Mouse (Mus musculus) heart, adult 8-10 months (tissue): ENCODE data around the gene Six5. TPM values are rescaled to one million over a fixed set of nuclear protein-coding genes. Genes with fewer than 3 reads are reported as not detected.
A peak's percentile ranks its signal among the peaks of the same experiment; 100 is the strongest.

Experiments
- DNase-seq: peaks from one replicate; pipeline ENCODE4 v3.0.0; 2022; ENCODE audit warnings: low spot score
- total RNA-seq, 4 experiments: library from RNA; stranded (reverse); gene quantifications; 2 replicates each; pipeline ENCODE4 v1.2.4; 2022

Gene Six5
- total RNA-seq, 4 experiments from 2014 or later, result 5.8 to 9.9 (median 7.8) TPM

DNA sequence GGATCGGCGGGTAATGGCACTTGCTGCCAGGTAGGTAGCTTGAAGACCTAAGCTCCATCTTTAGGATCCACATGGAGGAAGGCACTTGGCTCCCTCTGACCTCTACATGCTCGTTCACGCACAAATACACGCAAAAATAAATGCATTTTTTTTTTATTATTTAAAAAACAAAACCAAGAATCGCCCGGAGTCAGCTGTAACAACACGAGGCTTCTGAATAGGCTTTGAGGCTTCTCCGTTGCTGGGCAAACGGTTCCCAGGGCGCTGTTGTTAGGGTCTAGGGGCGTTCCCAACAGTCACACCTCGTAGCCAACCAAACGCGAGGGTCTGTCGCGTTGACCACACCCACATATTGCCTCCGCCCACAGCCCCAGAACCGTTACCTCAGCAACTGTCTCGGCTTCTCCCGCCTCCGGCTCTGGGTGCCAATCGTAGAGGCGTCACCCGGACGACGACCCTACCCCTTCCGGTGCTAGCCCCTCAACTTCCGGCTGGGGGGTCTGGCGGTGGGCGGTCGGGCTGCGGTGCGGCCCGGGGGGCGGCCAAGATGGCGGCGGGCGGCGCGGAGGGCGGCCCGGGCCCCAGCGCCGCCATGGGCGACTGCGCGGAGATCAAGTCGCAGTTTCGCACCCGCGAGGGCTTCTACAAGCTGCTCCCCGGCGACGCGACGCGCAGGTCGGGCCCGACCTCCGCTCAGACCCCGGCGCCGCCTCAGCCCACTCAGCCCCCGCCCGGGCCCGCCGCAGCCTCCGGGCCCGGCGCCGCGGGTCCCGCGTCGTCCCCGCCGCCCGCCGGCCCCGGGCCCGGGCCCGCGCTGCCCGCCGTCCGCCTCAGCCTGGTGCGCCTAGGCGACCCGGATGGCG is 18.4 kb upstream of the Six5 start, which contains the start of gene Dmwd:
Gene Dmwd, plus strand, starts transcription at position 505 of the 863 bp plus-strand sequence.
- peak; percentile 94 for DNase-seq

- DNase-seq, result no peak
Observed at GRCm38 (mm10) chr7:19076586-19076991, 17.8 kb upstream of the Six5 start.

DNA sequence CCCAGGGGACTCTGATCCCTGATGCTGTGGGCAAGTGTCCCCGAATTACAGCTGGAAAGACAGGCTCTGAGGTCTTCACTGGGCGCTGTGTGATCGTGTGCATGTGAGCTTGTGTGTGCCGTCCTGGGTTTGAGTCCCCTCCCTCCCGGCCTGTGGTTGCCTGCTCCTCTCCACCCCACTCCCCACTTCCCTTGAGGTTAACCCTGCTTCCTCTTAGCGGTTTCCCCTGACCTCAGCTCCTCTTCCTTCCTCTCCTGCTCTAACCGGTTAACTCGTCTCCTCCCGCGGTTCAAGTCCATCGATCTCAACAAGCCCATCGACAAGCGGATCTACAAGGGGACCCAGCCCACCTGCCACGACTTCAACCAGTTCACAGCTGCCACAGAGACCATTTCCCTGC is 16.6 kb upstream of the Six5 start:
- peak; percentile 54 for DNase-seq

DNA sequence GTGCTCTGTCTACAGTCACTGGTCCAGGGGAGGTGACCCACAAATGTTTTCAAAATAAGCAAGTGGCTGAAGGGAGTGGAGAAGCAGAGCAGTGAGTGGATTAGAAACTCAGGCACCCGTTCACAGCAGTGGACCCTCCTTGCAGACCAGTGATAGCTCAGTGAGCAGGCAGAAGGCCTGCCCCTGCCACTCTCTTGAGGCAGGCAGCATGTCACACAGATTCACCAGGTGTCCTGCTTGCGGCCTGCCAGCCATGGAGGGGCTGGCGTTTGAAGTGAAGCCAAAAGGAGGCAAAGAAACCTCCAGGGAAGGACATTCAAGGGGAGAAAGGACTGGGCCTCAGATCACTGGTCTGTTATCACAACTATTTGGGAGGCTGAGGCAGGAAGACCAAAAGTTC is 15.7 kb upstream of the Six5 start:
- no peak for DNase-seq

DNA sequence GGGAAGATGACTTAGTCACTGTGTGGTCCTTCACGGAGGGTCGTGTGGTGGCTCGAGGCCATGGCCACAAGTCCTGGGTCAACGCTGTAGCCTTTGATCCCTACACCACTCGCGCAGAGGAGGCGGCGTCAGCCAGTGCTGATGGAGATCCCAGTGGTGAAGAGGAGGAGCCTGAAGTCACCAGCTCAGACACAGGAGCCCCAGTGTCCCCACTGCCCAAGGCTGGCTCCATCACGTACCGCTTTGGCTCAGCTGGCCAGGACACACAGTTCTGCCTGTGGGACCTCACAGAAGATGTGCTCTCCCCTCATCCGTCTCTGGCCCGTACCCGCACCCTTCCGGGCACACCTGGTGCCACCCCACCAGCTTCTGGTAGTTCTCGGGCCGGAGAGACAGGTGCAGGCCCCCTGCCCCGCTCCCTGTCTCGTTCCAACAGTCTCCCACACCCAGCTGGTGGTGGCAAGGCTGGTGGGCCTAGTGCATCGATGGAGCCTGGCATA is 13.9 kb upstream of the Six5 start:
- DNase-seq, result no peak

DNA sequence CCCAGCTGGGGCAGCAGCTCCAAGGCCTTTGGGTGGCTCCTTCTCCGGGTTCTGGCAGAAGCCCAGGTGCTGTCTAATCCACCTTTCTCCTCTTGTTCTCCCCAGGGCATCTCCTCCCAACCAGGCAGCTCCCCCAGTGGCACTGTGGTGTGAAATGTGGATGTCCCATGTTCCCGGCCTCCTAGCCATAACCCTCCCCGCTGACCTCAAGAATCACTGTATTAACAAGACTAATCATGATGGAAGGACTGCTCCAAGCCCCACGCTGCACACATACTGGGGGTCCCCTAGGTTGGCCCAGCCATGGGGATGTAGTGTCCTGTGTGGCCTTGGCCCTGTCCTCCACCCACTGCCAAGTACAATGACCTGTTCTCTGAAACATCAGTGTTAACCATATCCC is 12.2 kb upstream of the Six5 start:
- DNase-seq, result no peak

GRCm38 (mm10) chr7:19083096-19083495 is 11.3 kb upstream of the Six5 start:
- DNase-seq, result peak; percentile 82

DNA sequence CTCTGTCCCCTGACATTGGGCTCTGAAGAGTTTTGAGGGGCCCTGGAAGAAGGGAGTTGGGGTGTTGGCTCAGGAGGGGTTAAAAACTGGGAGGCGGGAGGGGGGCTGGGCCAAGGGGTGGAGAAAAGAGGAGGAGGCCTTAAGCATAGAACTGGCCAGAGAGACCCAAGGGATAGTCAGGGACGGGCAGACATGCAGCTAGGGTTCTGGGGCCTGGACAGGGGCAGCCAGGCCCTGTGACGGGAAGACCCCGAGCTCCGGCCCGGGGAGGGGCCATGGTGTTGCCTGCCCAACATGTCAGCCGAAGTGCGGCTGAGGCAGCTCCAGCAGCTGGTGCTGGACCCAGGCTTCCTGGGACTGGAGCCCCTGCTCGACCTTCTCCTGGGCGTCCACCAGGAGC is 10.7 kb upstream of the Six5 start, which contains the start of gene Dmpk:
Gene Dmpk, plus strand, starts transcription at position 149 of the 400 bp plus-strand sequence.
- no peak for DNase-seq

GRCm38 (mm10) chr7:19084277-19084771 is 10.1 kb upstream of the Six5 start:
- no peak for DNase-seq

GRCm38 (mm10) chr7:19084921-19085473 is 9.4 kb upstream of the Six5 start:
- DNase-seq, result no peak

GRCm38 (mm10) chr7:19085495-19085894 is 8.9 kb upstream of the Six5 start:
- DNase-seq, result no peak

GRCm38 (mm10) chr7:19086042-19086441 is 8.4 kb upstream of the Six5 start:
- DNase-seq, result no peak

- no peak for DNase-seq
Observed at GRCm38 (mm10) chr7:19086760-19087159, 7.6 kb upstream of the Six5 start.

GRCm38 (mm10) chr7:19088813-19089212 is 5.6 kb upstream of the Six5 start:
- no peak for DNase-seq

GRCm38 (mm10) chr7:19091913-19092312 is 2.5 kb upstream of the Six5 start:
- DNase-seq, result no peak

GRCm38 (mm10) chr7:19092381-19093173 is 1.8 kb upstream of the Six5 start:
- DNase-seq, result peak; percentile 66

DNA sequence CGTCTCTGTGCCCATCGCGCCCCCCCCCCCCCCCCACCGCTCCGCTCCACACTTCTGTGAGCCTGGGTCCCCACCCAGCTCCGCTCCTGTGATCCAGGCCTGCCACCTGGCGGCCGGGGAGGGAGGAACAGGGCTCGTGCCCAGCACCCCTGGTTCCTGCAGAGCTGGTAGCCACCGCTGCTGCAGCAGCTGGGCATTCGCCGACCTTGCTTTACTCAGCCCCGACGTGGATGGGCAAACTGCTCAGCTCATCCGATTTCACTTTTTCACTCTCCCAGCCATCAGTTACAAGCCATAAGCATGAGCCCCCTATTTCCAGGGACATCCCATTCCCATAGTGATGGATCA is 1.2 kb upstream of the Six5 start:
- peak; percentile 85 for DNase-seq

GRCm38 (mm10) chr7:19093537-19094385 is 633 bp upstream of the Six5 start:
- DNase-seq, result peak; percentile 96

- no peak for DNase-seq
Observed at GRCm38 (mm10) chr7:19094826-19095750, 694 bp downstream of the Six5 start.

DNA sequence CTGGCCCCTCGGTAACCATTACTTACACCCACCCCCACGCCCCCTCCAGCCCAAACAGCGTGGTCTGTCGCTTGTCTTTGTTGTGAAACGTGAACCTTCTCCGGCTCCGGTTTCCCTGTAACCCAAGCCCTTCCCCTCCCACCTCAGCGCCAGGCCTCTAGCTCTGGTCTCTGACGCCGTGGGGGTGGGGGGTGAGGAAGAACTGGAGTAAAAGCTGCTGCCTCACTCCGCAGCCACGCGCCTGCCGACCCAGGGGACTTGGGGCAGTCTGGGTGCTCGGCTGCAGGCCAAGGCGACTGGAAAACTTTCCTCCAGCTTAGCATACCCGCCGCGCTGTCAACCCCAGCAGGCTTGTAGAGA is 1.3 kb downstream of the Six5 start:
- no peak for DNase-seq
